Mouse (Mus musculus) thymus, adult 2 months (tissue): ENCODE measurements around the gene Adamts4.

Experiments
- CTCF ChIP-seq: fragments of 200-500 bp; IDR thresholded peaks from 2 replicates; pipeline ENCODE4 v1.5.1; 2012; ENCODE audit warnings: mild to moderate bottlenecking, control low read depth, low read length, moderate library complexity, borderline replicate concordance; ENCODE audit not compliant: control insufficient read depth, poor library complexity, insufficient read depth; ENCODE audit errors: extremely low read depth
- POLR2A ChIP-seq: fragments of 200-500 bp; IDR thresholded peaks from 2 replicates; pipeline ENCODE4 v1.6.1; 2012; ENCODE audit warnings: mild to moderate bottlenecking, low read length, control low read depth, moderate library complexity; ENCODE audit not compliant: control insufficient read depth, poor library complexity, insufficient read depth; ENCODE audit errors: extremely low read depth

DNA sequence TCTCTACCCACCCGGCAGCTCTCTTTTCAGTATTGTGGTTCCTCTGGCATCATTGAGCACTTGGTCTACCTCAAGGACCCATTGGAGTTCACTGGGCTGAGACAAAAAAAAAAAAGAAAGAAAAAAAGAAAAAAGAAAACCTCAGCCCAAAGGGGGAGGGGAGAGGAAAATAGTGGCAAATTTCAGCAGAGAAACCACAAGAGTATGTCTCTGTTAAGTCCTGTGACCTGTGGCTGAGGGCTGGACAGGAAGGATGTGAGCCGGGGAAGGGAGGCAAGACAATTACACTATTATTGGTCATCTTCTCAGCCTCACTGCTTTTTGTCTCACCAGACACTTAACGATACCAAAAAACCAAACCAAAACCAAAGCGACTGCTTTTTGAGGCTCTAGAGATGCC lies 18.4 kb upstream of the Adamts4 start:
- TF ChIP-seq CTCF = no peak
- TF ChIP-seq POLR2A = no peak
